Mouse (Mus musculus) adrenal gland, adult 18-20 months (tissue): ENCODE measurements at regions not wholly inside any gene's neighbourhood (a gene's known extent, or its start where the extent isn't known, plus 50 kb on each side); places are given as distances from the start of the nearest gene placed in this dataset.
A peak's percentile ranks its signal among the peaks of the same experiment; 100 is the strongest.
"Not testable (repeated sequence)": the region's sequence is repeated elsewhere in the genome, so short reads cannot be mapped to it uniquely, and the experiment has no call there.

Experiments
- DNase-seq, 2 experiments: peaks; one replicate each; pipeline ENCODE4 v3.0.0; 2021 to 2022; ENCODE audit warnings: low spot score in 2 of 2

- DNase-seq: no peak
Measured at GRCm38 (mm10) chr5:39336484-39336985, 418.7 kb downstream of the Hs3st1 start.

- no peak for DNase-seq
Measured at GRCm38 (mm10) chr5:39335321-39335720, 420.0 kb downstream of the Hs3st1 start.

GRCm38 (mm10) chr5:39334241-39334640 lies 421.0 kb downstream of the Hs3st1 start:
- no peak for DNase-seq

- DNase-seq: no peak
Measured at GRCm38 (mm10) chr5:39325399-39325798, 429.9 kb downstream of the Hs3st1 start.

GRCm38 (mm10) chr5:39316478-39316877 lies 438.8 kb downstream of the Hs3st1 start:
- no peak for DNase-seq

GRCm38 (mm10) chr5:39311211-39311610 lies 434.6 kb upstream of the Clnk start:
- DNase-seq: no peak

GRCm38 (mm10) chr5:39305794-39306193 lies 429.2 kb upstream of the Clnk start:
- no peak for DNase-seq

- no peak for DNase-seq
Measured at GRCm38 (mm10) chr5:39292849-39293248, 416.2 kb upstream of the Clnk start.

- no peak for DNase-seq
Measured at GRCm38 (mm10) chr5:39281021-39281420, 404.4 kb upstream of the Clnk start.

- no peak for DNase-seq
Measured at GRCm38 (mm10) chr5:39273710-39274385, 397.2 kb upstream of the Clnk start.

- no peak for DNase-seq
Measured at GRCm38 (mm10) chr5:39267106-39267505, 390.5 kb upstream of the Clnk start.

- no peak for DNase-seq
Measured at GRCm38 (mm10) chr5:39260721-39261190, 384.1 kb upstream of the Clnk start.

GRCm38 (mm10) chr5:39257745-39258144 lies 381.1 kb upstream of the Clnk start:
- DNase-seq: no peak

GRCm38 (mm10) chr5:39252206-39252605 lies 375.6 kb upstream of the Clnk start:
- peak in 1 of 2 experiments; percentile 28 for DNase-seq

- no peak for DNase-seq
Measured at GRCm38 (mm10) chr5:39251021-39251420, 374.4 kb upstream of the Clnk start.

GRCm38 (mm10) chr5:39219698-39220097 lies 343.1 kb upstream of the Clnk start:
- no peak for DNase-seq

- no peak for DNase-seq
Measured at GRCm38 (mm10) chr5:39216326-39216725, 339.7 kb upstream of the Clnk start.

GRCm38 (mm10) chr5:39215016-39215415 lies 338.4 kb upstream of the Clnk start:
- DNase-seq: no peak

- DNase-seq: no peak
Measured at GRCm38 (mm10) chr5:39212550-39212949, 335.9 kb upstream of the Clnk start.

- no peak for DNase-seq
Measured at GRCm38 (mm10) chr5:39198856-39199255, 322.2 kb upstream of the Clnk start.

- not testable (repeated sequence) for DNase-seq
Measured at GRCm38 (mm10) chr5:39191153-39191552, 314.5 kb upstream of the Clnk start.

GRCm38 (mm10) chr5:39181616-39182402 lies 305.2 kb upstream of the Clnk start:
- DNase-seq: no peak
